Mouse (Mus musculus): ENCODE measurements at regions not wholly inside any gene's neighbourhood (a gene's known extent, or its start where the extent isn't known, plus 50 kb on each side); places are given as distances from the start of the nearest gene placed in this dataset.
A peak's percentile ranks its signal among the peaks of the same experiment; 100 is the strongest.

DNA sequence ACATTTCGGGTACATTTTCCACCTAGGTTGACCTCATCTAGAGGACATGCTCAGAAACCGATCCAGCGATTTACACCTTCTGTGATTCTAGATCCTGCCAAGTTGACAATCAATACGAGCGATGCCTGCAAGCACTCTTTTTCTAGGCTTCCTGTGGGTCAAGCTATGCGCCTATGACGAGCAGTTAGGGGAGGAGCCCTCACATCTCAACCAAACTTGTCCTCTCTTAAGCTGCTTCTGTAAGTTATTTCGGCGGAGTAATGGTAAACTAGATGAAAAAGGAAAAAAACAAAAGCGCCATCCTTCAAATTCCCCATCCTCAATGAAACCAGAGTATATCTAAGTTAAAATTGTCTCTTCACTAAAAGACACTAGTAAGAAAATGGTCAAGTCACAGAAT, 858.5 kb downstream of the Zfp704 start:
- no peak for ATAC-seq (replicated peaks; ENCODE audit: poor library complexity)

DNA sequence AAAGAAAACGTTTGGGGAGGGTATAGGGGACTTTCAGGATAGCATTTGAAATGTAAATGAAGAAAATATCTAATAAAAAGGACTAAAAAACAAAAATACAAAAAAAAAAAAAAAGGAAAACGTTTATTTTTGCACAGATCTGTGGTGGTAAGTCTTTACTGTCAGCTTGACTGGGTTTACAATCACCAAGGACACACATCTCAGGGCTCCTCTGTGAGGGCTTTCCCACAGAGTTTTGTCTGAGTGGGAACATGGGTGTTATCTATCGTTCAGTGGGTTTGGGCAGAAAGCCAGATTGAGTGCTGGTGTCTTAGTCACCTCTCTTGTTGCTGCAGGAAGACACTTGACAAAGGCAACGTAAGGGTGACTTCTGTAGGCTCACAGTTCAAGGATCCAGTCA, 859.0 kb downstream of the Zfp704 start:
- ATAC-seq (replicated peaks; ENCODE audit: poor library complexity) = peak; percentile 65

DNA sequence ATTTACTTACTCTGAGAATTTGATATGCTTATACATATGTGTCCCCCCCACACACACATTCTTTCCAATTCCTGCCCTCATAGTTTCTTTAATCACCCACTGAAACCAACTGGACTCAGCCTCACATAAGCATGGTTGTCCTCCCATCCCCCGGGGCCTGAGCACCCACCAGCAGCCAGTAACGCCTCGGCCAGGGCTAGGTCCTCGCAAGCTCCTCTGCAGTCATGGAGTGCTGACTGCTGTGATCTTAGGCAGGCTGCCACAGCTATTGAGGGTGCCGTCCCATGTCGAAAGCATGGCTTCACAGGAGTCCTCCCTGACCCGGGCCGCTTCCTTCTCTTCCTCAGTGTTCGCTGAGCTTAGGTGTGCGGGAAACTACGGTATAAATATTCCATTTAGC, 859.7 kb downstream of the Zfp704 start:
- ATAC-seq (replicated peaks; ENCODE audit: poor library complexity) = no peak

DNA sequence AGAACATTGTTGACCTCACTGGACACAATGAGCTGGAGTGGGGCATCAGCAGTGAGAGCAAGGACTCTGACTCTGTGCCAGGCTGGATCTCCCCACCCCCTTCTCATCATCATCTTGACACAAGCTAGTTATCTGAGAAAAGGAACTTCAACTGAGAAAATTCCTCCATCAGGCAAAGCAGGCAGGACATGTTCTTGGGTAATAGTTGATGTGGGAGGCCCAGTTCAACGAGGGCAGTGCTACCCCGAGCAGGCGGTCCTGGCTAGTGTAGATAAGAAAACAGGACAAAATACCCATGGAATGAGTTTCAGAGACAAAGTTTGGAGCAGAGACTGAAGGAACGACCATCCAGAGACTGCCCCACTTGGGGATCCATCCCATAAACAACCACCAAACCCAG, 862.7 kb downstream of the Zfp704 start:
- peak; percentile 54 for ATAC-seq (replicated peaks; ENCODE audit: poor library complexity)

DNA sequence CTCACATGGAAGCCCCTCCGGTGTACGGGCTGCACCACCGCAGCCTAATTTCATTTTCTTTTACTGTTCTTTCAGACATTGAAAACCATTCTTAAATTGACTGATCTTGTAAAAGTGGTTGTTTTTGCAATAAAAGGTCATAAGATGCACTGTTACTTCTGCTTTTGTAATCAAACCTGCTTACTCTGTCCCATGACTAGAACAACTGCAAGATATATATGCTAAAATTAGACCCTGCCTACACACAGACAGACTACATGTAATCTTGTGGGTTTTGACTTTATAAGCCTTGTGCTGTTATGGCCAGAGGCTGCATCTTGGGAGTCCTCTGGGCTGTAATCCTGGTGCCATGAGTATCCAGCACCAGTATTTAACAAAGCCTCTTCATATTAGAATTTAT, 863.2 kb downstream of the Zfp704 start:
- ATAC-seq (replicated peaks; ENCODE audit: poor library complexity) = peak; percentile 63

DNA sequence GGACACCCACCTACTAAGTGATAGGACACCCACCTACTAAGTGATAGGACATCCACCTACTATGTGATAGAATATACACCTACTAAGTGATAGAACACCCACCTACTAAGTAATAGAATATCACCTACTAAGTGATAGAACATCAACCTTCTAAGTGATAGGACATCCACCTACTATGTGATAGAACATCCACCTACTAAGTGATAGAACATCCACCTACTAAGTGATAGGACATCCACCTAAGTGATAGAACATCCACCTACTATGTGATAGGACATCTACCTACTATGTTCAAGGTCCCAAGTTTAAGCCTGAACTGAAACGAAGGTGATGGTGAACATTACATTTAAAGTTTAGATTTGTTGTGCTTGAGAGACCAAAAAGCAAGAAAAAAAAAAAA, 863.8 kb downstream of the Zfp704 start:
- ATAC-seq (replicated peaks; ENCODE audit: poor library complexity) = no peak

DNA sequence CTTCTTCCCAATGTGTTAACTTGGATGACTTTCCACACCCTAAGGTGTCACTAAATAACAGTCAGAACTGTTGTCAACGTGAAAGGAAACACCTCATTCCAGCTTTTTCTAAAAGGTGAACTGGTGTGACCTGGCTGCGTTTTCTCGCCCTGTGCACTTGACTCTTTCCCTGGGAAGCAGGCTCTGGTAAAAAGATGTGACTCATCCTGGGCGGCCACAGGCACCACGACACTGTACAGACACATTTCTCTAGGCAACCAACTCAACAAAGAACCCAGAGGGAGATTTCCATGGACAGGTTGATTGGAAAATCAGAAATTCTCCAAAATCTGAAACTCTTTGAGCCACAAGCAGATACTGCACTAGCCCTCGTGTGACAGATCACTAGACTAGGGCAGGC, 865.0 kb downstream of the Zfp704 start:
- ATAC-seq (replicated peaks; ENCODE audit: poor library complexity) = no peak

DNA sequence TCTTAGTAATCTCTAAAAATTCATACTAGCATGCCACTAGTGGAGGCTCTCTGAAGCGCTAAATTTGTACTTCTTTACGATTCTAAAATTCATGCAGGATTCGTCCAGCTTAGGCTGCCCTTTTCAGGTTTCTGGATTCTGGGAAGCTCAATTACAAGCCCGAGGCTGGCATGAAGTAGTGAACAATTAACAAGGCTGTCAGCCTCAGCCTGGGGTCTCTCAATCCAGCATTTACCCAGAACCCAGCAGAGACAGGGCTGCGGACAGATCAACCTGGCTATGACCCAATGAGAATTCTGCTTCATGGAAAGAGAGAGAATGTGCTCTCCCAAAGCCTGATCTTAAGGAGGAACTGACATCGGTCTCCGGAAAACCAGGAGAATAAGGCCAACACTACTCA, 866.2 kb downstream of the Zfp704 start:
- ATAC-seq (replicated peaks; ENCODE audit: poor library complexity) = no peak

DNA sequence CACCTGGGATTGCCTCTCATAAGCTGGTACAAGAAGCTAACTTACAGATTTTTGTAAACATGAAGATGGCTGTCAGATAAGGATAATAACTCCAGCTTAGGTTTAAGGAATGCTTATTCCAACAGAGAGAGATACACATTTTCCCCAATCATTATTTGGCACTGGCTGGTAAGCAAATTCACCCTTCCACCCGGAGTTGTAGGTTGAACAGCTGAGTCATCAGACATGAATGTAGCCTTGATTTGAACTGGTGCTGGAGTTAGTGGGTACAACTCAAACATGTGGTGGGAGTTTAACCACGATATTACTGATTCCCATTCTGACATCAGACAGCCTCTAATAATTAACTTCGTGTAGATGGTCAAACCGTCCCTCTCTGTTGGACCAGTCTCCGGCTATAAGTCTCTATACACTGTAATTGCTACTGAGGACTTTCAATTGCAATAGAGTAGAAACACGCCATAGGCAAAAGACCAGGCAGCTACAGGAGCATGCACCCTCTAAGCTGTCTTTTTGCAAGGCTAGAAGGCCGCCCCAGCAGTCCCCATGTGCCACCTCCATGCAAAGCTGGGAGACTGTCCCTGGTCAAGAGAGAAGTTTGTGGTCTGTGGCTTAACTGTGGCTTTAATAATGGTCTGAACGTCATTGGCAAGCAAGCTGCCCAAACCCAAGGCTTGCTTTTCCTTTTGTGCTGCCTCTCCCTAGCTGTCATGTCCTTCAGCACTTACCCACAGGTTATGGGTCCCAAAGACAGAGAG, 868.4 kb downstream of the Zfp704 start:
- ATAC-seq (replicated peaks; ENCODE audit: poor library complexity) = peak; percentile 64

DNA sequence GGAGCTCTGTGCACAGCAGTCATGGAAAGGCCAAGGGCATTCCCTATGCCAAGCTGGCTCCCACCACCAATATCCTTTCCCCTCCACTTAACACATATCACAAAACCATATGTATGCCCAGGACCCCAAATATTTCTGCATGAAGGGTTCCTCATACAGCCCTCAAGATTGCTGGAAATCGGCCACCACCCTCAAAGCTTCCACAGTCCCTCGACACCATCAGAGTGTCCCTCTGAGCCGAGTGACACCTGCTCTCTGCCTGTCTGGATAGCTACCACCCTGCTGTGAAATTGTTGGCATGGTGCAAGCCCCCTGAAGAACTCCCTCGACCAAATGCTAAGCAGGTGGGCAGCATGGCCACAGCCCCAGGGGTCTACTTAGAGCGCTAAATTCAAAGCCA, 869.2 kb downstream of the Zfp704 start:
- ATAC-seq (replicated peaks; ENCODE audit: poor library complexity) = no peak

DNA sequence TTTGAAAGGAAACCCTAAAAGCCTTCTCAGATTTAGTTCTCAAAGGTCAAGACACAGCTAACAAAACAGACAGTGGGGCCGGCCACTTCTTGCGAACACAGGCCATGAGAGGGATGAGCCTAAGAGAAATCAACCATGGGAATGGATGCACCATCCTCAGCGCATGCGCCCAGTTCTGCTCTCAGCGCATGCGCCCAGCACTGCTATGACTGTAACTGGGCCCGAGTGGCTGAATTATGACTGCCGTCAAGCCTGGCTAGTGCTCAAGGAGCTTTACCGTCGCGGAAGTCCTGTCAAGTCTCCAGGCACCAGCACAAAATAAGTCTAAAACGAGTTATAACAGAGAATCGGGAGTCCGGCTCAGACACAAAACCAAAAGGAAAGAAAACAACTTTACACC, 870.6 kb downstream of the Zfp704 start:
- no peak for ATAC-seq (replicated peaks; ENCODE audit: poor library complexity)

DNA sequence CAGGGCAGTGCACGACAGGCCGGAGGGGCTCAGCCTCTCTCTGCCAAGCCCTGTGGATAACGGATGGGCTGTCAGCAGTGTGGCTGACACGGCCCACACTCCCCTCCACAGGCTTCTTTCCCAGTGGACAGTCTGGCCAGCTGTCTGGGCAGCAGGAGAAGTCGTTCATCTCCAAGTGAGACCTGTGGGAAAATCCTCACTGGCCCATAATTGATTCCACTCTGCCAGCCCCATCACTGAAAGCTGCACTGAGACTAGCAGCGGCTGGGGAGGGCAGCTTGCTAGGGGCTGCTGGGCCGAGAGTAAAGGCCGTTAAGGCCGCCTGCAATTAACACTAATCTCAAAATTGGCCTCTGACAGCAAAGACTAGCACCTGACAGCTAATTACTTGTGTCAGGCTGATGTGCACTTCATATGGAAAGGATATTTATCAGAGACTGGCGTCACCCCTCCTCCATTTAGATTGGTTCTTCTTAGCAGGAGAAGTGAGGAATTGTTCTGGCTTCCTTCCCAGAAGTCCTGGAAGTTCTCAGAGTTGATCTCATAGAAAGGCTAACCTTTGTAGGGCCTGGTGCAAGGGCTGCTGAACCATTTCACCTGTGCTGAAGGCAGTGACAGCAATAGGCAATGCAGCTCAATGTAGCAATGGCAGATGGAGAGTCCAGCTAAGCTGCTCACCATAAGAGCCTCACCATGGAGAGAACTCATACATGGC, 873.5 kb downstream of the Zfp704 start:
- ATAC-seq (replicated peaks; ENCODE audit: poor library complexity) = no peak

DNA sequence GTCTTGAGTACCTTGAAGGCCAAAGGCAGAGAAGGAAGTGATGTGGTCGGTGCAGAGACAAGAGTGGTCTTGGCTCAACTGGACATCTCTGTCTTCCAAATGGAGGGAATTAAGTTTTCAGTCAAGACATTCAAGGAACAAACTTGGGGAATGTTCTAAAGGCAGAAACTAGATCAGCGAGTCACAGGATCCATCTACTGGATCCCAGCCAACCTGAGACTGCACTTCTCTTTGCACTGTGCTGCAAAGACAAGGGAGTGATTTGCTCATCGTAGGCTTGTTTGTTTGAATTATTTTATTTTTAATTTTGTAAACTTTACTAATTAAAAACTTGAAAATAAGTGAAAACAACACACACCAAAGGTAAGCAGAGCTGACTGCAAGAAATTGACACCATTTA, 875.8 kb downstream of the Zfp704 start:
- ATAC-seq (replicated peaks; ENCODE audit: poor library complexity) = no peak

DNA sequence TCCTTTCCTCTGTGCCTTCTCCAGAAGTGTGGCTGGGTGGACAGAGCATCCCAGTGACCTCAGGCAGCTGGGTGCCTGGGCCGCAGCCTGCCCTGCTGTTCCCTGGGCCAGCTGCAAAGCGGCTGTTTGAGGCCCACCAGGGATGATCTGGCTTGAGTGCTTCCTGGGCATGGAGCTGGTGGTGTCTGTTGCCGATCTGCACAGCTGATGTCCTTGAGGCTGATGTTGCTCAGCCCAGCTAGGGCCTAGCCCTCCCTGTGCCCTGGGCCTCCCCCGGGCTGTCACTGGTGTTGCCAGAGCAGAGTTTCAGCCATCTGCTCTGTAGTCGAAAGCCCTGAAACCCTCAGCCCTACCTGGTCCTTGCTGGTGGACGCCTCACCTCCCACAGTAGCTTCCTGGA, 878.5 kb downstream of the Zfp704 start:
- no peak for ATAC-seq (replicated peaks; ENCODE audit: poor library complexity)

DNA sequence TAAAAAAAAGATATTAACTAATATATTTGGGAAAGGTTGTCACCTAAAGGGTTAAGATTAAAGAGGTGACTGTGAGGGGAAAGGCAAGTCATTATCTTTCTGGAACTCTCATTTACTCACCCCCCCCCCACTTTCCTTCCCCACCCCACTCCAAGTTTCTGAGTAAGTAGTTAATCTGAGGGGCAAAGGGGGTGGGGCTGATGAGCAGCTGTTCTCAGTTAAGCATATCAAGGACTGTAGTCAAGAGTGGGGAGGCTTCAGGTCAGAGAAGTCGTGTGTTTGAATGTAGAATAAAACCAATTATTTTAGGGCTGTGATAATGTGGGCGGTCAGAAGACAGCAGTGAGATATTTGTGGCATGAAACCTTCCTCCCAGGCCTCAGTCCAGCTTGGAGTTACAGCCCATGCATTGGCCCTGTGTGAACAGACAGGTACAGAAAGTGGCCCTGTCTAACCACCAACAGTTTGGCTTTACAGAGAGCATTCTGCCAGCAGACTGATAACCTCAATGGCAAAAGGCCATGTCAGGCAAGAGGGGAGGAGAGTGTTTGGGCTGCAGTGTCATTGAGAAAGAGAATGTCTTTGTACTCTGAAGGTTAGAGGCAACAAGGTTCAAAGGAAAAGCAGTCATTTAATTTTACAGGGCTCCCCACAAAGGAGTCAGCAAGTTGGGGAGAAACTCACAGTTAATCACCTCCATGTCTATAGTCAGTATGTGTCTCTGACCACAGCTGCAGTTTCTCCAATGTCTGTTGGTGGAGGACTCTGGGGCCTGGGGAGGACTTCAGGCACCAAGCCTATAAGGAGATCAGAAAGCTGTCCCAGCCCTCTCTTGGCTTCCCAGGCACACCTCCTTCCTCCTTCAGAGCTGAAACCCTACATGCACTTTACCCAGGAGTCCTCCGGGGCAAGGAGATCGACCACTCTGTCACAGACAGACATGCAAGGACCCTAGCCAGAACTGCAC, 888.0 kb downstream of the Zfp704 start:
- ATAC-seq (replicated peaks; ENCODE audit: poor library complexity) = peak; percentile 82

DNA sequence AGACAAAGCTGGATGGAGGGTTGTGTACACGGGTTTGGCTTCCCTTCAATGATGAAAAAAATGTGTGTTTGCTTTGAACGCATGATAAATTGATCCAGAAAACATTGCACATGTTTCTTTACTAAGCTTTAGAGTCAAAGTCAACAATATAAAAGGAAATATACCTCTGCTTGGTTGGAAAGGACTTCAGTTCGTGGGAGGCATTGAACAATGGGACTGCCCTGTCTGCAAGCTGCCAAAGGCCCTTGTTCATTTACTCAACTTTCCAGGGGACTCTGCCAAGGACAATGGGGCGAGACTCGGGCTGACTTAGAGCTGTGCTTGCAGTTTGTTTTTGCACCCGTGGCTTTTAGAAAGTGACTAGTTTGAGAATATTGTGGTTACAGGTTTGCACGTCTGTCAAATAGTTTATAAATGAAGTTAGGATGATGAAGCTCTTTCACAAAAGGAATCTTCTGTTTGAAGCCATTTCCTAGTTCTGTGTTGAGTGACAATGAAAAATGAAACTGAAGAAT, 889.2 kb downstream of the Zfp704 start:
- ATAC-seq (replicated peaks; ENCODE audit: poor library complexity) = no peak

DNA sequence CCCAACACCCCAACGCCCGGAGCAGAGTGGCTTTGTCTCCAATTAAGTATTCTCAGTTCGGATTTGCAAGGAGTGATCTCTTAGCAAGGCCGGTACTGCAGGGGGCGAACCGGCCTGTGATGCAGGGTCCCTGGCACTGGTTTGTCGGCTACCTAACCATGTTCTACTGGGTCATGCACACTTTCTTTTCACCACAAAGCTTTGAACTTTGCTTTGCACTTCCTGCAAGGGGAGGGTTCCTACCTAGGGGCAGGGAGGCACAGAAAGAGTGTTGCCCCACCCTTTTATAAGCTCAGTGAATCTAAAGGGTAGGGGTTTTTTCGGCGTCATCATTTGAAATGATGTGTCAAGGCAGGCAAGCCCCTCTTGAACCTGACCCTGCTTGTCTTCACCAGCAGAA, 891.7 kb downstream of the Zfp704 start:
- ATAC-seq (replicated peaks; ENCODE audit: poor library complexity) = no peak

DNA sequence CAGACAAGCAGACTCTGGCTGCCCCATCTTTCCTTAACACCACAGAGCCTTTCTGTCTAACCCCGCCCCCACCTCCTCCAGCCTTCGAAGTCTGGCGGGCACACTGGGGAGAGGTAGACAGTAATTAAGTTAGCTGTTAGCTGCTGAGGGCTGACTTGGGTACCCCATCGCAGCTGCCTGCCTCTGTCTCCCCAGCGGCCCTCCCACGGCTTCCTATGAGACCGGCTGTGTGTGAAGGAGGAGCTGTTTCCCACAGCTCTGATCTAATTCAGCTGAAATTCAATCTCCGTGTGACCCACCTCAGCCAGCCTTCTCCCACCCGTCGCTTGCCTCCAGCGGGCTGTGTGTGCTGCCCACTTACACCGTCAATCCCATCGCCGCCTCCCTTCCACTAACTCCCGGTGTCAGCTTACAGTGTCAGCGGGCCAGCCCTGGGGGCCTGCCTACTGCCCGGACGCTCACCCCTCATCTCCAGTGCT, 892.5 kb downstream of the Zfp704 start:
- ATAC-seq (replicated peaks; ENCODE audit: poor library complexity) = peak; percentile 9

Data from megakaryocyte progenitor cell, adult 5-6 weeks (primary cell).